16 mouse cellular contexts compared by ENCODE assay signal in the genomic region with DNA sequence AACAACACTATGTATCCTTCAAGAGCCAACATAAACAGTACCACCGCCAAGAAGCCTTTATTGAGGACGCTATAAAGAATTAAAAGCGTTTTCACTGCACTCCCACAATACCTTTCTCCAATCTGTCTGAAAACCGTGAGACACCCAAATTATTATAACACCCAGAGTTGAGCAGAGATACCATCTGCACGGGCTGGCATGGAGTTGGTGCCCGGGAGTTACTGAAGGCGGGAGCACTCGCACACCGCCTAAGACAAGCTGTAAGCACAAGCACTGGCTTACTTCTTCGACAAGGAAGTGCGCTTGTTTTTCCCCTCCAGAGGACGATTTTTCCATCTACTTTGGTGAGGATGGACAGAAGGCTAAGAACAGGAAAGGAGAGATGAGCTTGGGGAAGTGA.
DNase-seq lines count a peak whose midpoint lies in the region; ATAC-seq and TF ChIP-seq lines count a peak whose summit lies in the region.
"Had no signal": no experiment of that assay in that cellular context is flagged by ENCODE, and none has a peak within 500 bp of the region (broad histone marks: within the 10 kb centered on the region; RNA-seq: fewer than 3 reads in every experiment).

No protein-coding gene starts in this region.

- ATAC-seq in forebrain, embryonic 13.5 days: peak; percentile 76; the same call in 1 of the 2 replicates
- ATAC-seq in forebrain, embryonic 11.5 days (replicated peaks; ENCODE audit: low FRiP score): no peak
- ATAC-seq in midbrain, embryonic 11.5 days (ENCODE audit: low FRiP score): no peak
- no peak for ATAC-seq in midbrain, postnatal 0 days (ENCODE audit: low FRiP score)
- ATAC-seq: intestine, embryonic 16.5 days had no signal

- no peak overlapping the region for H3K27ac ChIP-seq in forebrain, embryonic 13.5 days
- no peak overlapping the region for H3K27ac ChIP-seq in forebrain, embryonic 11.5 days (ENCODE audit: low read depth, low read length)
- no peak overlapping the region for H3K27ac ChIP-seq in midbrain, embryonic 11.5 days (ENCODE audit: low read depth, low read length)
- no peak overlapping the region for H3K27ac ChIP-seq in midbrain, postnatal 0 days (ENCODE audit: low read depth, low read length)
- peak overlapping the region; percentile 80 for H3K27ac ChIP-seq in layer of hippocampus, adult 2 months

- no peak overlapping the region for H3K9ac ChIP-seq in forebrain, embryonic 13.5 days
- H3K9ac ChIP-seq in forebrain, embryonic 11.5 days (ENCODE audit: low read length): no peak overlapping the region
- H3K9ac ChIP-seq in midbrain, embryonic 11.5 days (ENCODE audit: low read length): no peak overlapping the region
- H3K9ac ChIP-seq in midbrain, postnatal 0 days (replicated peaks; ENCODE audit: low read length, poor library complexity, severe bottlenecking): no peak overlapping the region

- no peaks in the 10 kb centered on the region for H3K9me3 ChIP-seq in forebrain, embryonic 13.5 days (replicated peaks)
- no peaks in the 10 kb centered on the region for H3K9me3 ChIP-seq in forebrain, embryonic 11.5 days (ENCODE audit: control insufficient read depth, low read length)
- no peaks in the 10 kb centered on the region for H3K9me3 ChIP-seq in midbrain, embryonic 11.5 days (ENCODE audit: control insufficient read depth, low read length)
- H3K9me3 ChIP-seq in midbrain, postnatal 0 days (ENCODE audit: low read length): no peaks in the 10 kb centered on the region

- DNase-seq in forebrain, embryonic 11.5 days (ENCODE audit: low spot score): no peak
- DNase-seq in midbrain, embryonic 11.5 days (ENCODE audit: low spot score, missing footprints): peak; percentile 26
- no peak for DNase-seq in midbrain, postnatal 0 days (ENCODE audit: low spot score)
- peak; percentile 52 to 69 for DNase-seq in layer of hippocampus, adult 2 months (ENCODE audit: low spot score in 2 of 2)
- DNase-seq in telencephalon, adult 2 months (ENCODE audit: low read depth, low spot score): peak; percentile 69
- DNase-seq in ovary, adult 18-20 months (ENCODE audit: low spot score): no peak
- no peak for DNase-seq in kidney, postnatal 10 days
- DNase-seq: adrenal gland, postnatal 14 days; gastrocnemius, postnatal 14 days; kidney, postnatal 4 days; thymus, adult 18-20 months had no signal

- TF ChIP-seq CTCF in midbrain, postnatal 0 days (IDR thresholded peaks at IDR 0.05): no peak
- no peak for TF ChIP-seq CTCF in layer of hippocampus, adult 2 months (conservative IDR thresholded peaks at IDR 0.05)

- H3K27me3 ChIP-seq in forebrain, embryonic 13.5 days: no peaks in the 10 kb centered on the region
- H3K27me3 ChIP-seq in forebrain, embryonic 11.5 days (ENCODE audit: control insufficient read depth, insufficient read depth, low read length): no peaks in the 10 kb centered on the region
- H3K27me3 ChIP-seq in midbrain, embryonic 11.5 days (ENCODE audit: control insufficient read depth, insufficient read depth, low read length): no peaks in the 10 kb centered on the region
- no peaks in the 10 kb centered on the region for H3K27me3 ChIP-seq in midbrain, postnatal 0 days (ENCODE audit: insufficient read depth, low read length)

- no peak overlapping the region for H3K4me2 ChIP-seq in forebrain, embryonic 13.5 days
- no peak overlapping the region for H3K4me2 ChIP-seq in forebrain, embryonic 11.5 days (ENCODE audit: low read depth, low read length, severe bottlenecking)
- H3K4me2 ChIP-seq in midbrain, embryonic 11.5 days: no peak overlapping the region
- no peak overlapping the region for H3K4me2 ChIP-seq in midbrain, postnatal 0 days (ENCODE audit: low read depth, low read length, poor library complexity, severe bottlenecking)
- H3K4me2 ChIP-seq: heart, embryonic 11.5 days; liver, embryonic 11.5 days had no signal

- H3K4me3 ChIP-seq in forebrain, embryonic 13.5 days: no peak overlapping the region
- H3K4me3 ChIP-seq in forebrain, embryonic 11.5 days (ENCODE audit: low read depth, low read length): no peak overlapping the region
- H3K4me3 ChIP-seq in midbrain, embryonic 11.5 days (ENCODE audit: low read depth, low read length): no peak overlapping the region
- H3K4me3 ChIP-seq in midbrain, postnatal 0 days (ENCODE audit: low read depth, low read length): no peak overlapping the region
- H3K4me3 ChIP-seq in layer of hippocampus, adult 2 months: peak overlapping the region; percentile 9; the same call in 1 of the 2 replicates
- H3K4me3 ChIP-seq: myocyte had no signal

- no peaks in the 10 kb centered on the region for H3K4me1 ChIP-seq in forebrain, embryonic 13.5 days
- no peaks in the 10 kb centered on the region for H3K4me1 ChIP-seq in forebrain, embryonic 11.5 days (replicated peaks; ENCODE audit: control insufficient read depth, insufficient read depth, low read length)
- H3K4me1 ChIP-seq in midbrain, embryonic 11.5 days (ENCODE audit: control insufficient read depth, insufficient read depth, low read length): no peaks in the 10 kb centered on the region
- no peaks in the 10 kb centered on the region for H3K4me1 ChIP-seq in midbrain, postnatal 0 days (ENCODE audit: insufficient read depth, low read length)

- no peaks in the 10 kb centered on the region for H3K36me3 ChIP-seq in forebrain, embryonic 13.5 days (ENCODE audit: poor library complexity, severe bottlenecking)
- H3K36me3 ChIP-seq in forebrain, embryonic 11.5 days (ENCODE audit: control insufficient read depth, insufficient read depth, low read length): no peaks in the 10 kb centered on the region
- no peaks in the 10 kb centered on the region for H3K36me3 ChIP-seq in midbrain, embryonic 11.5 days (ENCODE audit: control insufficient read depth, insufficient read depth, low read length)
- H3K36me3 ChIP-seq in midbrain, postnatal 0 days (ENCODE audit: insufficient read depth, low read length): no peaks in the 10 kb centered on the region

- WGBS in forebrain, embryonic 13.5 days: 88% methylated on average over 12 of the region's 12 CpGs
- WGBS in forebrain, embryonic 11.5 days: 91% methylated on average over 12 of the region's 12 CpGs
- 92% methylated on average over 12 of the region's 12 CpGs for WGBS in midbrain, embryonic 11.5 days
- 91% methylated on average over 12 of the region's 12 CpGs for WGBS in midbrain, postnatal 0 days

Comparison
In these comparisons a context has a peak if more than half of its experiments do, and no peak if none do; other contexts are left out.
1. DNase-seq: peak in midbrain, embryonic 11.5 days (single experiment), layer of hippocampus, adult 2 months (2 of 2) and telencephalon, adult 2 months (single experiment); none in forebrain, embryonic 11.5 days (single experiment), midbrain, postnatal 0 days (single experiment), ovary, adult 18-20 months (single experiment) and kidney, postnatal 10 days (single experiment).